Mouse (Mus musculus): ENCODE measurements around the gene Mypn. TPM values are rescaled to one million over a fixed set of nuclear protein-coding genes. Genes with fewer than 3 reads are reported as not detected.
A peak's percentile ranks its signal among the peaks of the same experiment; 100 is the strongest.

Gene Mypn
- total RNA-seq, 2 experiments from 2014 or later, result not detected

GRCm38 (mm10) chr10:63158191-63158590 lies 45.6 kb downstream of the Mypn start:
- ATAC-seq (replicated peaks; ENCODE audit: low FRiP score, low TSS enrichment, poor library complexity, severe bottlenecking), result no peak

DNA sequence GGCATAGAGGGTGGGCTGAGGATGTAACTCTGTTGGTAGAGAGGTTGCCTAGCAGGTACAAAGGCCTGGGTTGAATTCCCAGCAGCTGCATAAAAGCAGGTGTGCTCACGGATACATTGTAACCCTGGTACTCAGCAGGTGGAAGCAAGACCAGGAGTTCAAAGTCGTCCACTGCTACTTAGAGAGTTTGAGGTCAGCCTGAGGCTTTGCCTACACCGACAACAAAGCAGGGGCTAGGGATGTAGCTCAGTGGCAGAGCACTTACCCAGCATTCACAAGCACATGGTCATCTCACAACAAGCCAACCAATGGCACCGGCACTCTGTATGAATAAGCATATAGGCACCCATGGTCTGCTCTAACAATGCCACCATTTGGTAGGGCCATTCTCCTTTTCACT lies 46.3 kb downstream of the Mypn start:
- ATAC-seq (replicated peaks; ENCODE audit: low FRiP score, low TSS enrichment, poor library complexity, severe bottlenecking), result no peak

DNA sequence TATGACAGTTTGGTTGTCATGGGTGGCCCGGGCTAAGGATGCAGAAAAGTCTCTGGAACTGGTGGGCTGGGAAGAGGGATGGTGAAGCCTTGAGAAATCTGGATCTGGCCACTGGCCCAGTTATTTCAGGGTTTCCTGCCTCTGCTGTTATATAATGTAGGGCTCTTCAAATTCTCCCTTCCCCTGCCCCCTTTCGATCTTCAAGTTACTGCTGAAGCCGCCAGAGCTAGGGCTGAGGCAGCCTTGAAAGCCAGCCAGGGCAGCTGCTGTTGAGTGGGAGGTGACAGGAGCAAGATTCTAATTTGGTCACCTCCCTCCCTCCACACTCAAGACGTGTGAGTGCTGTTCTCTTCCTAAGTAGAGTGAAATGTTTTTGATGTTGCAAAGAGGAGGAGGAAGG lies 46.8 kb downstream of the Mypn start:
- no peak for ATAC-seq (replicated peaks; ENCODE audit: low FRiP score, low TSS enrichment, poor library complexity, severe bottlenecking)

DNA sequence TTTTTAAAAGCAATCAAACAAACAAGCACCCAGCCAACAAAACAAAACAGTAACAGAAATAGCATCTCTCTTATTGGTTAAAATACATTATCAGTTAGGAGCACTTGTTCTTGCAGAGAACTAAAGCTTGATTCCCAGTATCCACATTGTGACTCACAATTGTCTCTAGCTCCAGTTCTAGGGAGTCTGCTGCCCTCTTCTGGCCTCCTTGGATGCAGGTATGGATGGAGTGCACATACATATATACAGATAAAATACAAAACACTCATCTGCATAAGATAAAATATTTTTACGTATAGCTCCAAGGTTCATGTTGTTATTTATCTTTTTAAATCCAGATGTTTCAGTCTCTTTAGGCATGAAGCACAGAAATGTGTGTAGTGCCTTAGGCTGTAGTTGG lies 47.4 kb downstream of the Mypn start:
- no peak for ATAC-seq (replicated peaks; ENCODE audit: low FRiP score, low TSS enrichment, poor library complexity, severe bottlenecking)

DNA sequence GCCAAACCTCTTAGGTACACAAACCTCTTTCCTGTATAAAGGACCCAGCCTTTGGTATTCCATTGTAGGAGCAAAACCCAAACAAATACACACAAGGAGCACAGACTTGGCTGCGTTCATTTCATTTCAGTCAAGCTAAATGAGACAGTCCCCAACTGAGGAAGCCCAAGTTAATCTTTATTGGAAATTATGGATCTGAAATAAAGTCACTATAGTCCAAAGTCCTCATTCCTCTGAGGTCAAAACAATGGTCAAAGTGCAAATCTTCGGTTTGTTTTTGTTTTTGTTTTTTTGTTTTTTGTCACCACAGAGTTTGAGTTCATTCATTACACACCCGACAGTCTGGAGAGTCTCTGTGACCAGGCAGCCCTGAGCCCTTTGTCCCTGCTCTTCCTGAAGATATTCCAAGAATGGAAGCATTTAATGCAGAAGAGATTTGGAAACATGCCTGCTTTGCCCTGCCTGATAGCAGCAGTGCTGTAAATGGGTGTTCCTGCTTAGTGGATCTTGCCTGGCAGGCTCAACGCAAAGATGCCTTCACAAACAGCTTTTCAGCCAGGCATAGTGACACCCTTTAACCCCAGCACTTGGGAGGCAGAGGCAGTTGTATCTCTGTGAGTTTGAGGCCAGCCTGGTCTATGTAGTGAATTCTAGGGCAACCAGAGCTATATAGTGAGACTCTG lies 47.9 kb downstream of the Mypn start:
- ATAC-seq (replicated peaks; ENCODE audit: low FRiP score, low TSS enrichment, poor library complexity, severe bottlenecking), result no peak

DNA sequence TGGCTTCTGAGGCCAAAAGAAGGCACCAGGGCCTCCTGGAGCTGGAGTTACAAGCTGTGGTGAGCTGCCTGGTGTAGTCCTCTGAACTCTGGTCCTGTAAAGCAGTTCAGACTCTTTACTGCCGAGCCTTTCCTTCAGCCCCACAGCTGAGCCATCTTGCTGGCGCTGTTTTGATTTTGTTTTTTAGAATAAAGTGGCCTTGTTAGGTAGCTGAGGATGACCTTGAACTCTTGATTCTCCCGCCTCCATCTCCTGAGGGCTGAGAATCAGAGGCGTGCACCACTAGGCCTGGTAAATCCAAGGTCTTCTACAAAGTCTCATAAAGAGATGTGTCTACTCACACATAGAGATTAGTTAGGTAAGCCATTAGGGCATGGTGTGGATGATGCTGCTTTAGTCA lies 49.0 kb downstream of the Mypn start:
- ATAC-seq (replicated peaks; ENCODE audit: low FRiP score, low TSS enrichment, poor library complexity, severe bottlenecking), result no peak

- no peak for ATAC-seq (replicated peaks; ENCODE audit: low FRiP score, low TSS enrichment, poor library complexity, severe bottlenecking)
These were observed 49.5 kb downstream of the Mypn start for GRCm38 (mm10) chr10:63154226-63154625.

GRCm38 (mm10) chr10:63153563-63153962 lies 50.2 kb downstream of the Mypn start:
- ATAC-seq (replicated peaks; ENCODE audit: low FRiP score, low TSS enrichment, poor library complexity, severe bottlenecking), result peak; percentile 72

- ATAC-seq (replicated peaks; ENCODE audit: low FRiP score, low TSS enrichment, poor library complexity, severe bottlenecking), result no peak
These were observed 51.4 kb downstream of the Mypn start for GRCm38 (mm10) chr10:63152358-63152757.

GRCm38 (mm10) chr10:63142660-63143059 lies 61.1 kb downstream of the Mypn start:
- no peak for ATAC-seq (replicated peaks; ENCODE audit: low FRiP score, low TSS enrichment, poor library complexity, severe bottlenecking)

GRCm38 (mm10) chr10:63136436-63136835 lies 67.3 kb downstream of the Mypn start:
- no peak for ATAC-seq (replicated peaks; ENCODE audit: low FRiP score, low TSS enrichment, poor library complexity, severe bottlenecking)

DNA sequence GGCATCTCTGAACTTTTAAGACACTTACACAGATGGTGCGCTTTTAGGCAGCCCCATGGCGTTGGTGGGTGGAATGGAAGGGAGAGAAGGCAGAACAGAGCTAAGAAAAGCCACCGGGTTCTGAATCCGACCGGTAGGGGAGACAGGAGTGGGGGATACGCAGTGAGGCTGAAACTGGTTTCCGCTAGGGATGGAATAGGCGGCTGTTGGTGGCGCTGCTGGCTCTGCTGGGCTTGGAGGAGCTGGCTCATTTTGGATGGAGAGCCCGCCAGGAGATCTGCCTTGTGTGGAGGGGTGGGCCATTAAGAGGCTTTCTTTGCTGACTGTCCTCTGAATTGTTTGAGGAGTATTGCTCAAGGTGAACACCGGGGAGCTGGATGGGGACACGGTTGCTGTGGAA lies 68.1 kb downstream of the Mypn start:
- ATAC-seq (replicated peaks; ENCODE audit: low FRiP score, low TSS enrichment, poor library complexity, severe bottlenecking), result no peak

GRCm38 (mm10) chr10:63133326-63133725 lies 70.4 kb downstream of the Mypn start:
- ATAC-seq (replicated peaks; ENCODE audit: low FRiP score, low TSS enrichment, poor library complexity, severe bottlenecking), result no peak

GRCm38 (mm10) chr10:63132356-63132755 lies 71.4 kb downstream of the Mypn start:
- ATAC-seq (replicated peaks; ENCODE audit: low FRiP score, low TSS enrichment, poor library complexity, severe bottlenecking), result no peak

GRCm38 (mm10) chr10:63130500-63130899 lies 73.3 kb downstream of the Mypn start:
- no peak for ATAC-seq (replicated peaks; ENCODE audit: low FRiP score, low TSS enrichment, poor library complexity, severe bottlenecking)

DNA sequence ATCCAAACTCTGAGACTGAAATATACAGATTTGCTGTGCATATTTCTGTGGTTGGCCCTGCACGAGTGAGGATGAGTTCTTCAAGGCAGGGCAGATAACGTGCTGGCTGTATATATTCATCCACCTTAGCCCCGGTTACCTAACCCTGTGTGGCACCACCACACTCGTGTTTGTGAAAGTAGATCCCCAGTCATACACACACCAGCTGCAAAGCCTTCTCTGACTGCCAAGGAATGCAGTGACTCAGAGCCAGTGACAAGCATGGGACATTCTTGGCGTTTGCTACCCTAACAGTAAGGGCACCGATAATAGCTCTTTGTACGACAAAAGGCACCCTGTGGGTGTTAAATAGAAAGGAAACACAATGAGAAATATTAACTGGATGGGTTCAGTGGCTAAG lies 75.5 kb downstream of the Mypn start:
- ATAC-seq (replicated peaks; ENCODE audit: low FRiP score, low TSS enrichment, poor library complexity, severe bottlenecking), result no peak

- ATAC-seq (replicated peaks; ENCODE audit: low FRiP score, low TSS enrichment, poor library complexity, severe bottlenecking), result no peak
These were observed 76.6 kb downstream of the Mypn start for GRCm38 (mm10) chr10:63127156-63127555.

DNA sequence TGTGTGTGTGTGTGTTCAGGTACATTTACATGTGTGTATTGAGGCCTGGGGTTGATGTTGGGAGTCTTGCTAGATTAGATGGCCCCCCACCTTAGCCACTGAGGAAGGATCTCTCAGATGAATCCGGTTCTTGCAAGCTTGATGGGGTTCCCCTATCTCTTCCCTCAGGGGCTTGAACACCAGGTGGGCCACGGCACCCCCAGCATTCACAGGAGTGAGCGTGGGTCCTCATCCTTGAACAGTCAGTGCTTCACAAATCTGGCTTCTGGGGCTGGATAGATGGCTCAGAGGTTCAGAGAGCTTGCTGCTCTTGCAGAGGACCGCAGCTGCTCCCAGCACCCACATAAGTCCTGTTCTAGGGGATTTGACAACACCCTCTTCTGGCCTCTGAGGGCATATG lies 77.6 kb downstream of the Mypn start:
- no peak for ATAC-seq (replicated peaks; ENCODE audit: low FRiP score, low TSS enrichment, poor library complexity, severe bottlenecking)

GRCm38 (mm10) chr10:63125343-63125742 lies 78.4 kb downstream of the Mypn start:
- ATAC-seq (replicated peaks; ENCODE audit: low FRiP score, low TSS enrichment, poor library complexity, severe bottlenecking), result no peak

DNA sequence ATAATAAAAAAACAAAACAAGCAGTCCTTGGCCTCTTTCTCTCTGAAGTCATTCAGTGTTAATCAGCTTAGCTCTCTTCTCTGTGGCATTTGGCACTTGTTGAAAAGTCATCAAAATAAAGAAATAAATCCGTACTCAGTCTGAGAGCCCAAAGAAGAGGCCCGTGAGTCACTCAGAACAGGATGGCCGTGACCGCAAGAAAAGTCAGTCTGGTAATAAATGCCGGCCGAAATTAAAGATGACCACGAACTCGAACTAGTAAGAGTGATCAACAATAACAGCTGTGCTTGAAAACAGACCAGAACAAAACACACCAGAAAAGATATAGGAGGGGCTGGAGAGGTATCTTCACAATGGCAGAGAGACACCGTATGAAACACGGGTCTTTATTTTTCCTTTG lies 79.7 kb downstream of the Mypn start:
- ATAC-seq (replicated peaks; ENCODE audit: low FRiP score, low TSS enrichment, poor library complexity, severe bottlenecking), result no peak

DNA sequence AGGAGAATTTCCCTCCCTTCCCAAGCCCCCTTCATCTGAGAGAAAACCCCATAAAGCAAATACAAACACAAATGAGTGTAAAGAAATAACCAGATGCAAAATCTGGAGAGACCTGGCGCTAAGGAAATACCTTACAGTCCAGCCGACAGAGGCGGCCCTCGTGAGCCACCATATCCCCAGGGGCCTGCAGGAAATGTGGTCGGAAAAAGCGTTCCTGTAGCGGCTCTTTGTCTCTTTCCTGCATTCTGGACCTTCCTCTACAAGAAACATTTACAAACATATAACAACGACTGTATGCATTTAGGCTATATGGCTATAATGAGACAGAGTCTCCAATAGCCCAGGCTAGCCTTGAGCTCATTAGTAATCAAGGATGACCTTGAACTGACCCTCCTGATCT lies 80.6 kb downstream of the Mypn start:
- ATAC-seq (replicated peaks; ENCODE audit: low FRiP score, low TSS enrichment, poor library complexity, severe bottlenecking), result no peak

GRCm38 (mm10) chr10:63122516-63122915 lies 81.2 kb downstream of the Mypn start:
- ATAC-seq (replicated peaks; ENCODE audit: low FRiP score, low TSS enrichment, poor library complexity, severe bottlenecking), result 0 out of 2 replicates have a peak, but pooled peaks have one; percentile 55

Measured in megakaryocyte-erythroid progenitor cell, adult 5-6 weeks (primary cell).